Mouse (Mus musculus) bone marrow, adult 2 months (tissue): ENCODE measurements at regions not wholly inside any gene's neighbourhood (a gene's known extent, or its start where the extent isn't known, plus 50 kb on each side); places are given as distances from the start of the nearest gene placed in this dataset.

Source experiments
- CTCF ChIP-seq: fragments of 200-500 bp; IDR thresholded peaks from 2 replicates; pipeline ENCODE4 v1.5.1; 2011; ENCODE audit warnings: low read length, control low read depth; ENCODE audit not compliant: control insufficient read depth, insufficient read depth
- POLR2A ChIP-seq: fragments of 200-500 bp; IDR thresholded peaks from 2 replicates; pipeline ENCODE4 v1.6.1; 2011; ENCODE audit warnings: low read depth, mild to moderate bottlenecking, control low read depth, low read length, borderline replicate concordance; ENCODE audit not compliant: control insufficient read depth

GRCm38 (mm10) chr10:44777214-44777613 lies 248.9 kb upstream of the Prdm1 start:
- no peak for TF ChIP-seq CTCF
- TF ChIP-seq POLR2A: no peak
